Mouse (Mus musculus) layer of hippocampus, adult 2 months (tissue): ENCODE measurements around the gene 6430628N08Rik. TPM values are rescaled to one million over a fixed set of nuclear protein-coding genes. Genes with fewer than 3 reads are reported as not detected.

Experiments
- DNase-seq, 2 experiments: peaks; one replicate each; pipeline ENCODE4 v3.0.0; 2022; ENCODE audit warnings: low spot score in 2 of 2
- H3K27ac ChIP-seq: fragments of 200-600 bp; 2 replicates; pipeline ENCODE4 v1.8.1; 2022
- H3K4me3 ChIP-seq: fragments of 200-600 bp; 2 replicates; pipeline ENCODE4 v1.8.1; 2022; ENCODE audit warnings: mild to moderate bottlenecking
- CTCF ChIP-seq: fragments of 200-600 bp; conservative IDR thresholded peaks from 2 replicates; pipeline ENCODE4 v1.8.1; 2022; ENCODE audit warnings: antibody characterized with exemption, mild to moderate bottlenecking, moderate library complexity
- total RNA-seq, 2 experiments: library from RNA; stranded (reverse); gene quantifications; 2 replicates each; pipeline ENCODE4 v1.2.3; 2021

Gene 6430628N08Rik
- total RNA-seq, 2 experiments from 2014 or later, result not detected

DNA sequence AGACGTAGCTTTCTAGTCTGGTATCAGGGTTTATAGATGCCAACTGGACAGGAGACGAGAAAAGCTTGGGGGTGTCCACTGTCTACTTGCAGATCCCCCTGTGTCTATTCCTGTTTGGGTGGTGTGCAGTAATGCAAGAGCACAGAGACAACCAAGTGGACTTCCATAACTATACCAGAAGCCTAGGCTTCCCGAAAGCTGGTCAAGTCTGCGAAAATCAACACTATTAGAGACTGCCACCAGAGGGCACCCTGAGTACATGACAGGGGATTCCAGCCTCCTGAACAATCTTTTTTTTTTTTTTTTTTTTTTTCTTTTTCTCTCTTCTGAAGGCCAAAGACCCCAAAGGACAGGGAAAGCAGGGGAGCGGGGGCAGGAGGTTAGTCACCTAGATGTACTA, 12.4 kb downstream of the 6430628N08Rik start:
- TF ChIP-seq CTCF, result peak; percentile 86
- DNase-seq, result peak; percentile 61 to 91
- no peak overlapping the region for H3K4me3 ChIP-seq
- H3K27ac ChIP-seq, result no peak overlapping the region

DNA sequence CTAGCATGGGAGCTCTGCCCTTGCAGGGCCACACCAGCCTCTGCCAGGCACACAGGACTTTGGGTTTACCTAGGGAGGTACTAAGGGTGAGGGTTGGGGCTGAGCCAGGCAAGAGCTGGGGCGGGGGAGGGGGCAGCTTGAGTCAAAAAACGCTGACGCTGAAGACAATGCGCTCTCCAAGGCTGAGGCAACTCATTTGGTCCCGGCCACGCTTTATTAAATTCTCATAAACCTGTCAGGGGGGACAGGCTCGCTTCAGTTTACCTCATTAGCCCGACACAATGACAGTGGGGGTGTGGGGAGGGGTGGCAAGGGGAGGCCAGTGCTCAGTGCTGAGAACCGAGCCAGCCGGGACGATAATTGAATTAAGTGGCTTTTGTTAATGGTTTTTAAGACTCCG, 13.9 kb downstream of the 6430628N08Rik start:
- H3K27ac ChIP-seq, result no peak overlapping the region

DNA sequence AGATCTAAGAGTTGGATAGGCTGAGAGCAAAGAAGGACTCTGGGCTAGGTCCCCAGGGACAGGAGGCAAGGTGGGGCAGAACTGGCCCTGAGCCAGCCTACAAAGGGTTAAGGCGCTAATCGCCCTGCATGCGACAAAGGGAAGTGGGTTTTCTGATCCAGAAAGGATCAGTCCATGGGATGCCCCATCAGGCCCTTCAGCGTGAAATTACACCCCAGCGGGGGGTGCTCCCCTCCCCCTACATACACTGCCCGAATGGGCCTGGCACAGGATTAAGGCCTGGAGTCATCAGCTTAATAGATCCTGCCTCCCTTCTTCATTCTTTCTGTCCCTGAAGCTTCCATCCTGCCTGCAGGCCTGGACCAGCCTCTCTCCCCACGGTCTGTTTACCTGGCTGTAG, 15.2 kb downstream of the 6430628N08Rik start:
- TF ChIP-seq CTCF, result no peak
- no peak for DNase-seq
- Histone ChIP-seq H3K4me3 (no peak overlapping the region), H3K27ac (no peak overlapping the region)

More for the DNA sequence above, 13.9 kb downstream of the 6430628N08Rik start:
- no peak for TF ChIP-seq CTCF
- DNase-seq, result no peak
- no peak overlapping the region for H3K4me3 ChIP-seq

DNA sequence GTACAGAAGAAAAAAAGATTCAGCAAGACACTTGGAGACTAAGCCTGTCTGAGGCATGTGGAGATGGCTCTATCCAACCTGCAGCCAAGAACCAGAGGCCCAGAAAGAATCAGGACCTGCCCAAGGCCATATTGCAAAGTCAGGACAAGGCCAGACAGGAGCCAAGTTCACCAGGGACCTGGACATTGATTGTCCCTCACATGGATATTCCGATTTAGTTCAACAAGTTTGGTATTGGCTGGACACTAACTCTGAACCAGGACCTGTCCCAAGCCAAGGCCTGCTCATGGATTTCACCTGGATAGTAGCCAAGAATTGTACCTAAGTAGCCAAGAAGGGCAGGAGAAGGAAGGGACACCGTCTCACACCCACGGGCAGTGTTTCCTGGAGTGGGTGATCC, 16.3 kb downstream of the 6430628N08Rik start:
- H3K27ac ChIP-seq, result no peak overlapping the region
- no peak for DNase-seq
- H3K4me3 ChIP-seq, result no peak overlapping the region
- no peak for TF ChIP-seq CTCF

DNA sequence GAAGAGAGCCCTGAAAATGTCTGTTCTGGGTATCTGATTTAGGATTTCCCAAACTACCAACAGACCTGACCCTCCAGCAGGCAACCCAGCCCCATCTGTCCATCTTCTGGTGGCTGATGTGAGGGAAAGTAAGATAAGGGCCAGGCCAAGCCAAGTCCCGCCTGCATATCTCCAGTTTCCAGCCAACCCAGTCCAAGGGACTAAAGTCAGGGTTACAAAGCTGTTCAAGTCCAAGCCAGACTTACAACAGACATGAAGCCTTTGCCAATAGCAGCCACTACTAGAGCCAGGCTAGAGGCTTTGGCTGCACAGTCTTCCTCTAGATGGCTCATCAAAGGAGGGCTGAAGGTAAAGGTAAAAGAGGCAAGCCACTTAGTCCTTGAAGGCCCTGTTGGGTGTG, 17.5 kb downstream of the 6430628N08Rik start:
- no peak for DNase-seq
- no peak overlapping the region for H3K27ac ChIP-seq
- TF ChIP-seq CTCF, result no peak
- H3K4me3 ChIP-seq, result no peak overlapping the region

DNA sequence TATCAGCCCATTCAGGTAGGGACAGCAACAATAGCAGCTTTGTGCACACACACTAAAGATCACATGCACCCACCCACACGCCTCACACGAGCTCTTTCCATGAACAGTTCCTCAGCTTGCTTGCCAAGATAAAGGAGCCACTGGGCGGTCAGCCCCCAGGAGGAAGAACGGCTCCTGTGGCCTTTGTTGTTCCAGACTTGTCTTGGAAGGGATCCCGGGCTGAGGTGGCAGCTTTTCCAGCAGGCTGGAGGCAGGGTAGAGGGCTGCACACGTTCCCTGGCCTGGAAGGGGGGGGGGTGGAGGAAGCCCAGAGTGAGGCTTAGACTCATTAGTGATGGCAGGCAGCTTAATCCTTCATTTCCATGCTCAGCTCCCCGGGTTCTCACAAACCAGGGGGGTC, 18.2 kb downstream of the 6430628N08Rik start:
- no peak for TF ChIP-seq CTCF
- peak in 1 of 2 experiments; percentile 19 for DNase-seq
- Histone ChIP-seq H3K27ac (no peak overlapping the region), H3K4me3 (no peak overlapping the region)

DNA sequence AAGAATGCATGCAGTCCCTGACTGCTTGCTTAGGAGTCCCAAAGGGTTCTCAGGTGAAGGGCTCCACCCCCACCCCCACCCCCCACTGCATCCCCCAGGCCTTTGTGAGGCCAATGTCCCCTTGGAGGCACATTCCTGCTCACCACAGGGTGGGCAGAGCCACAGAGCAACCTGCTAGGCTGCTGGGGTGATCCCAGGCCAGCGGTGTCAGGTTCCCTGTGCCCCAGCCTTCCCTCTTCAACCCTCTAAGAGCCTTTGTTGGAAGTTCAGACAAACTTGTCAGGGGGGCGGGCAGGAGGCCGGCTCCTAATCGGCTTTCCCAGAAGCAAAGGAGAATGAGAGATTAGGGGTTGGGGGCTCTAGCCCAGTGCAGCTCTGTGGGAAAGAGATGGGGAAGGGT, 21.1 kb downstream of the 6430628N08Rik start:
- no peak for DNase-seq
- TF ChIP-seq CTCF, result no peak
- H3K4me3 ChIP-seq, result no peak overlapping the region
- H3K27ac ChIP-seq, result no peak overlapping the region

DNA sequence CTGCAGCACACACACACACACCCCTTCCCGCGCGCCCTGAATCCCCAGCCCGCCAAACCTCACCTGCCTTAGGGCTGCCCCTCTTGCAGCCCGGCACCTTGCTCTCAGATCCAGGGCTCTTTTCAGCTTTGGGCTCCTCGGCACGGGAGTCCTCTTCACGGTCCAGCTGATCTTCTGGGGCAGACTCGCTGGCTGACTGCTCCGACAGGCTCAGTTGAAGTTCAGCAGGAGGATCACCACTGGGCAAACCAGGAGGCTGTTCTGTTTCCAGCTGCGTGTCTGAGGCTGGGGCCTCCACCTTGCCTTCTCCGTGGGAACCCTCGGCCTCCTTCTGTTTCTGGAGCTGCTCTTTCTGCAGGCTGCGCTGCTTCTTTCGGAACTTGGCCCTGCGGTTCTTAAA, 29.4 kb downstream of the 6430628N08Rik start:
- TF ChIP-seq CTCF, result no peak
- H3K27ac ChIP-seq, result no peak overlapping the region
- H3K4me3 ChIP-seq, result no peak overlapping the region
- no peak for DNase-seq

DNA sequence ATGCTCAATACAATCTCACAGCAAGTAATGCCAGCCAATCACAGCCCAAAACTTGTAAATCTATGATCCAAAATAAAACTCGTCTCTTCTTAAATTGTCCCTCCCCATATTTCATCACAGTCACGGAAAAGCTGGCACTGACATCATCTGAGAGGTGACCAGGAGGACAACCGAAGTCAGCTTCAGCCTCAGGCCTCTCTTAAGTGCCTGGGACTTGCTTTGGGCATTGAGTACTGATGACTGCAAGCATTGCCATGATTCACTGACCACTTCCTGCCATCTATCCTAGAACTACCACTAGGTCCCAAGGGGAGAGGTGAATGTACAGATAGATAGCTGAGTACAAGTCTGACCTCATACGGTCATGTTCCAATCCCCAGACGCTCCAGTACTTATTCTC, 32.2 kb downstream of the 6430628N08Rik start:
- Histone ChIP-seq H3K27ac (no peak overlapping the region), H3K4me3 (no peak overlapping the region)
- DNase-seq, result no peak
- TF ChIP-seq CTCF, result no peak

DNA sequence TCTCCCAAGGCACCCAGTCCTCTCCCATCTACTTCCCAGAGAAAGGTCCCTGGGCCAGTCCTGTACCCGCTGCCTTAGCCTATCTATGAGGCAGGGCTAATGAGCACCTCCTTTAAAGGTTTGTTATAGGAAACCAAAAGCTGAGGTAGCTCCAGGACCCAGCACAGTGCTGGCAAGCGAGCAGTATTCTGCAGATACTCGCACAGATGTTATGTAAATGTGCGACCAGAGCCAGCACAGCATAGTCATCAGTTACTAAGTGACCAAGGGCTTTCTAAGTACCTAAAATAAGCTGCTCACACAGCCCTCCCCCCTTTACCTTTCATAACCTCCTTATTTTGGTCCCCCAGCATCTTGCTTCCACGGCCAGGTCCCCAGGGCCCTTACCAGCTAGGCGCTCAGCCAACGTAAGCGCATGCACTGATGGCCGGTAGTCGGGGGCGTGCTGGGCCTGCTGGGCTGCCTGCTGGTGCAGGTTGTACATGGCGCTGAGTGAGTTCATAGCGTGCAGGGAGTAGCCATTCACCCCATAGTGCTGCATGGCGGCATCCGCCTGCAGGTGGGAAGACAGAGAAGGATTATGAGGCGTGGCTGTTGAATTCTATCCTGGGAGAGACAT, 32.9 kb downstream of the 6430628N08Rik start:
- Histone ChIP-seq H3K27ac (no peak overlapping the region), H3K4me3 (no peak overlapping the region)
- no peak for DNase-seq
- no peak for TF ChIP-seq CTCF

DNA sequence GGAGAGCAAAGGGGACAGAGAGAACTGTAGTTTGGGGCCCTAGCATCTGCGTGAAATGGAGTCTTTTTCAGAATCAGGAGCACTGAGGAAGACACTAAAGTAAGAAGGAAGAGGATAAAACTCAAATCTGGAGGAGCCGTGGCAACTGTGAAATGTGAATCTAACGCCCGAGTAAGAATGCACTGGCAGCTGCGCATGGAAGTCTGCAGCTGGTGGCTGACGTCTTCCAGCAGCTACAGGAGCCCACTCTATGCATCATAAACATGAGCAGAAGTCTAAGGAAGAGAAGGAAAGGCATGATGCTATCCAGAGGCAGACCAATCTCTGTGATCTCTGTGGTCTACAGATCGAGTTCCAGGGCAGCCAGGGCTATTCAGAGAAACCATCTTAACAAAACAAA, 37.2 kb downstream of the 6430628N08Rik start:
- no peak for DNase-seq
- no peak overlapping the region for H3K27ac ChIP-seq
- no peak for TF ChIP-seq CTCF
- H3K4me3 ChIP-seq, result no peak overlapping the region

DNA sequence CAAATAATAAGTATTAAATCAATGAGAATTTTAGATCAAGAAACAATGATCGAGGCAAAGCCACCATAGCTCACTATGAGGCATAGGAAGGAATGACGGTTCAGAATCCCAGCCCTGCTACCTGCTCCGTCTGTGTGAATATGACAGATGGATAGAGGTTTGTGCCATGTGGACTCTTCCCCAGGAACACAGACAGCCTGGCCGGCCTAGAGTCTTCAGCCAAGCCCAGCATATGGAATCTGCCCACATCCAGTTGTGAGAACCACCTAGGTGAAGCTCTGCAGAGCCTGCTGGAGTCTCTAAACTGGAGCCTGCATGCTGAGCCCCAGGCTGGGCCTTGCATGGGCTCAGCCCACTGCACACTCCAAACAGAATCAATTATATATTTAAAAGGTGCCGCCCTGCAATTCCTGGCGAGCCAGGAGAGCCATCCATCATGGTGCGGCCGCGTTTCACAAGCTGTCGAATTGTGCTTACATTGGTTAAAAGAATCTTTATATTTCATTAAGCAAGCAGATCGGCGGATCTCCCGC, 41.2 kb downstream of the 6430628N08Rik start:
- Histone ChIP-seq H3K4me3 (no peak overlapping the region), H3K27ac (no peak overlapping the region)
- DNase-seq, result no peak
- no peak for TF ChIP-seq CTCF

DNA sequence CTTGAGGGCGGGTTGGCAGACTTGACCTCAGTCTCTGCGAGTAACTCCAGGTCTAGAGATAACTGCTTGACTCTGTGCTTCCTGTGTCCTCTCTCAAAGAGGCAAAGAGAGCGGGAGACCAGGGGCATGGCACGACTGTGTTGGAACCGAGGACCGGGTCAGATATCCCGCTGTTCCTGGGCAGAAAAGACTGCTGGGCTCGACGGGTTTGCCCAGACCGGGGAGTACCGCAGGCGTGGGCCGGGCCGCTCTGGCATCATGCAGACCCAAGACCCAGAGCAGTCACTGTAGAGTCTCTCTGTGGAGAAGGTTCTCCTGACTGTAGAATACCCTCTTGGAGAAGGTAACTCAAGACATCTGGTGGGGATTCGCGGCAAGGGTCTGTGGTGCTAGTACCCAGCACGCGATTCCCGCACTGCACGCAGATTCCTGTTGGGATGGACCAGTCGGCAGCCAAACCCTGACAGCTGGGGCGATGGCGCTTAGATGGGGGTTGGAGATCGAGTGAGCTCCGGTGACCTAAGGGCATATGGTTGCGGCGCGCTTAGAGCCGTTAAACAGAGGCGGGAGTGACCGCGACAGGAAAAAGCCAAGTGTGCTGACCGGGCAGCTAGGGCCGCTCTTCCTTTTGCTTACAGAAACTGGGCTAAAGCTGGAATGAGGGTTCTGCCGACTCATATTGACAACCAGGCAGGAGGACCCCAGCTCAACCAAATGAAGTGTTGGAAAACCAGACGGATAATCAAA, 45.5 kb downstream of the 6430628N08Rik start:
- H3K27ac ChIP-seq, result no peak overlapping the region
- no peak for TF ChIP-seq CTCF
- DNase-seq, result no peak
- H3K4me3 ChIP-seq, result no peak overlapping the region

DNA sequence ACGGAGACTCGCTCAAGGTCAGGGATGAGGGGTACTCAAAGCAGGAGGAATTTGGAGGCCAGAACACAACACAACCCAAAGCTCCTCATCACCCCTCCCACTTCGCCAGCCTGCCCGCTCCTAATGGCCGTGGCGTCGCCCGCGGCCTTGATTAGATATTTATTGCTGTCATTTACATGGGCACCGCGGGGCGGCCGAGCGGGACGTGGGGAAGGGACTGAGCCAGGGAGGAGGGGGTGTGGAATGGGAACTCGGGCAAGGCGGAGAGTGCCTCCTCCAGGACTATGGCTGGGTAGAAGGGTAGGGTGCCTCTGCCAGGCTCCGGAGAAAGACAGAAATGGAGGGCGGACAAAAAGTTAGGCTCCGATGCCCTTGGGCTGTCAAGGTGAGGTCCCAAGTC, 46.2 kb downstream of the 6430628N08Rik start:
- TF ChIP-seq CTCF, result no peak

More for the DNA sequence above, 46.2 kb downstream of the 6430628N08Rik start:
- Histone ChIP-seq H3K27ac (no peak overlapping the region), H3K4me3 (no peak overlapping the region)
- no peak for DNase-seq
